Mouse (Mus musculus) A20 (cell line): ENCODE results near the gene Tango6.
"Not testable (repeated sequence)": the region's sequence is repeated elsewhere in the genome, so short reads cannot be mapped to it uniquely, and the experiment has no call there.

Experiments used
- DNase-seq: peaks from one replicate; pipeline ENCODE4 v3.0.0-alpha.2; 2011; ENCODE audit warnings: low read depth, low spot score

Gene Tango6

GRCm38 (mm10) chr8:106871931-106872371 lies 189.1 kb downstream of the Tango6 start:
- DNase-seq, result no peak

- DNase-seq, result no peak
Measured at GRCm38 (mm10) chr8:106872454-106873034, 189.7 kb downstream of the Tango6 start.

GRCm38 (mm10) chr8:106880121-106880707 lies 197.3 kb downstream of the Tango6 start:
- DNase-seq, result no peak

GRCm38 (mm10) chr8:106884094-106884493 lies 201.2 kb downstream of the Tango6 start:
- not testable (repeated sequence) for DNase-seq

- DNase-seq, result not testable (repeated sequence)
Measured at GRCm38 (mm10) chr8:106884826-106885400, 202.0 kb downstream of the Tango6 start.

GRCm38 (mm10) chr8:106887336-106888189 lies 204.7 kb downstream of the Tango6 start:
- DNase-seq, result peak; percentile 85

GRCm38 (mm10) chr8:106888803-106889202 lies 205.9 kb downstream of the Tango6 start:
- DNase-seq, result peak; percentile 35

- DNase-seq, result peak; percentile 76
Measured at GRCm38 (mm10) chr8:106892210-106892805, 209.4 kb downstream of the Tango6 start.

- DNase-seq, result peak; percentile 71
Measured at GRCm38 (mm10) chr8:106892806-106893451, 210.1 kb downstream of the Tango6 start.

GRCm38 (mm10) chr8:106893481-106894156 lies 210.8 kb downstream of the Tango6 start, which contains the start of gene Utp4:
Gene Utp4 (plus strand): TSS chr8:106893636.
- DNase-seq, result peak; percentile 92

- DNase-seq, result no peak
Measured at GRCm38 (mm10) chr8:106899473-106899872, 216.6 kb downstream of the Tango6 start.
